ENCODE assay signal across 8 mouse cellular contexts in the genomic region with DNA sequence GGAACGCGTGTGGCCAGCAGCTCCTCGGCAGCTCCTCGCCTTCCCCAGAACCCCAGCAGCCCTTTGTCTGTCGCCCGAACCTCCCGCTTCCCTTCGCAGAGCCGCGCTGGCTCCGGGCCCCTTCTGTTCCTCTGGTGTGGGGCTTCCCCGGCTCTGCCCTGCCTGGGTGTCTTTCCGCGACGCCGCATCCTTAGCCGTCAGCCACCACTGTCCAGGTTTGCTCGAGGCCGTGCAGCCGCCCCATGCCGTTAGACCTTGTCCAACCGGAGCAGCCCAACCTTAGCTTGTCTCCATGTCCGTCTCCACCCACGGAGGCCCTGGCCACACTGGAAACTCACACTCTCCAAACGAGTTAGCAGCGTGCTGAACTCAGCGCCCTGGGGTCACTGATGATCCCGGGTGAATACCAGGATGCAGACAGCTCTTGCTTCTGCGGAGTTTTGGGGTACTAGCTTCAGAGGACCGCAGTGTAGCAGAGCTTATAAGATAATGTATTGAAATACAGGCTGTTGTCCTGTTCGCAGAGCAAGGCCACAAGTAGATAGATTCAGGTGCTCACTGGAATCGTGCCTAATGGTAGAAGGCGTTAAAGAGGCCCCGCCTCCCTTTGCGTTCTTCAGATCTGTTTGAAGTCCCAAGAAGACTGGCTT. TPM values are rescaled to one million over a fixed set of nuclear protein-coding genes. Genes with fewer than 3 reads are reported as not detected.
DNase-seq lines count a peak whose midpoint lies in the region; ATAC-seq lines count a peak whose summit lies in the region.

No protein-coding gene starts in this region.

- H3K4me1 ChIP-seq in embryonic facial prominence, embryonic 14.5 days (ENCODE audit: control insufficient read depth, insufficient read depth, low read length) = peaks cover 10% of the 10 kb centered on the region
- H3K4me1 ChIP-seq in hindbrain, embryonic 14.5 days (replicated peaks; ENCODE audit: control insufficient read depth, insufficient read depth, low read length) = peaks cover 29% of the 10 kb centered on the region
- peaks cover 38% of the 10 kb centered on the region for H3K4me1 ChIP-seq in liver, embryonic 12.5 days

- peak overlapping the region; percentile 95 for H3K4me2 ChIP-seq in embryonic facial prominence, embryonic 14.5 days (ENCODE audit: low read depth, low read length)
- H3K4me2 ChIP-seq in hindbrain, embryonic 14.5 days (replicated peaks) = peak overlapping the region; percentile 57
- H3K4me2 ChIP-seq in liver, embryonic 12.5 days = peak overlapping the region; percentile 99

- H3K27me3 ChIP-seq in embryonic facial prominence, embryonic 14.5 days (replicated peaks; ENCODE audit: control insufficient read depth, insufficient read depth, low read length) = no peaks in the 10 kb centered on the region
- no peaks in the 10 kb centered on the region for H3K27me3 ChIP-seq in hindbrain, embryonic 14.5 days (ENCODE audit: control insufficient read depth, insufficient read depth, low read length)
- peaks cover 5% of the 10 kb centered on the region; the same call in 1 of the 2 replicates for H3K27me3 ChIP-seq in liver, embryonic 12.5 days (replicated peaks)

- DNase-seq in lung, adult 18-20 months = peak; percentile 40 to 49
- DNase-seq in lung, postnatal 25 days (ENCODE audit: low spot score) = no peak
- peak; percentile 55 for DNase-seq in adrenal gland, postnatal 10 days
- DNase-seq in embryonic facial prominence, embryonic 14.5 days (ENCODE audit: low spot score) = peak; percentile 55
- peak; percentile 42 for DNase-seq in hindbrain, embryonic 14.5 days (ENCODE audit: low spot score)
- peak; percentile 73 for DNase-seq in naive thymus-derived CD4-positive, alpha-beta T cell, adult 2 months (ENCODE audit: low read depth)
- peak; percentile 67 to 74 for DNase-seq in thymus, postnatal 36 days

- peak overlapping the region; percentile 89 for H3K4me3 ChIP-seq in embryonic facial prominence, embryonic 14.5 days (ENCODE audit: low read depth, low read length)
- peak overlapping the region; percentile 66 for H3K4me3 ChIP-seq in hindbrain, embryonic 14.5 days (replicated peaks; ENCODE audit: low read length)
- peak overlapping the region; percentile 83 for H3K4me3 ChIP-seq in liver, embryonic 12.5 days

- WGBS in embryonic facial prominence, embryonic 14.5 days = 1% methylated on average over 18 of the region's 35 CpGs
- 1% methylated on average over 35 of the region's 35 CpGs for WGBS in hindbrain, embryonic 14.5 days
- whole genome bisulfite sequencing in liver, embryonic 12.5 days (ENCODE audit: insufficient replicate concordance) = 1% methylated on average over 33 of the region's 35 CpGs

- peaks cover 3% of the 10 kb centered on the region; the same call in 1 of the 2 replicates for H3K36me3 ChIP-seq in embryonic facial prominence, embryonic 14.5 days (ENCODE audit: control insufficient read depth, insufficient read depth, low read length)
- peaks cover 2% of the 10 kb centered on the region for H3K36me3 ChIP-seq in hindbrain, embryonic 14.5 days (replicated peaks; ENCODE audit: control insufficient read depth, insufficient read depth)
- H3K36me3 ChIP-seq in liver, embryonic 12.5 days = peaks cover 4% of the 10 kb centered on the region

- H3K9ac ChIP-seq in embryonic facial prominence, embryonic 14.5 days (ENCODE audit: low read depth, low read length) = peak overlapping the region; percentile 74
- H3K9ac ChIP-seq in hindbrain, embryonic 14.5 days = peak overlapping the region; percentile 81
- peak overlapping the region; percentile 94 for H3K9ac ChIP-seq in liver, embryonic 12.5 days

- peak; percentile 64 for ATAC-seq in embryonic facial prominence, embryonic 14.5 days (ENCODE audit: low read depth)
- peak; percentile 67 for ATAC-seq in hindbrain, embryonic 14.5 days (ENCODE audit: low FRiP score)
- peak; percentile 65 for ATAC-seq in liver, embryonic 12.5 days

- H3K9me3 ChIP-seq in embryonic facial prominence, embryonic 14.5 days (ENCODE audit: control insufficient read depth, low read length) = no peaks in the 10 kb centered on the region
- no peaks in the 10 kb centered on the region for H3K9me3 ChIP-seq in hindbrain, embryonic 14.5 days (ENCODE audit: control insufficient read depth, low read length)
- no peaks in the 10 kb centered on the region for H3K9me3 ChIP-seq in liver, embryonic 12.5 days (replicated peaks)

- 0 out of 2 replicates have a peak overlapping the region, but pooled peaks have one; percentile 28 for H3K27ac ChIP-seq in embryonic facial prominence, embryonic 14.5 days (replicated peaks; ENCODE audit: low read depth, low read length)
- H3K27ac ChIP-seq in hindbrain, embryonic 14.5 days = peak overlapping the region; percentile 79
- peak overlapping the region; percentile 82 for H3K27ac ChIP-seq in liver, embryonic 12.5 days

RNA-seq across cellular contexts. Expression of a gene that starts 0.6 kb away (rescaled TPM):
- total RNA-seq in adrenal gland, postnatal 10 days (2021) = 1 to 10 TPM; 5.8 to 6.7 TPM
- polyA plus RNA-seq in embryonic facial prominence, embryonic 14.5 days (2014; fragmentation: Nextera tagmentation; extraction: Ambion mirVana) = 16.4 and 18.2 TPM in 2 replicates
- polyA plus RNA-seq in hindbrain, embryonic 14.5 days (2014; fragmentation: Nextera tagmentation; extraction: Ambion mirVana) = 35.9 and 38.0 TPM in 2 replicates
- 9.8 and 10.5 TPM in 2 replicates for polyA plus RNA-seq in liver, embryonic 12.5 days (2016; fragmentation: Nextera tagmentation; extraction: Ambion mirVana)

RNA-seq across cellular contexts. Expression of a gene that starts 8.4 kb away (rescaled TPM):
- total RNA-seq in adrenal gland, postnatal 10 days (2021) = 10 to 100 TPM; 97.5 to 97.6 TPM
- 138 and 141 TPM in 2 replicates for polyA plus RNA-seq in embryonic facial prominence, embryonic 14.5 days (2014; fragmentation: Nextera tagmentation; extraction: Ambion mirVana)
- polyA plus RNA-seq in hindbrain, embryonic 14.5 days (2014; fragmentation: Nextera tagmentation; extraction: Ambion mirVana) = 161 and 166 TPM in 2 replicates
- polyA plus RNA-seq in liver, embryonic 12.5 days (2016; fragmentation: Nextera tagmentation; extraction: Ambion mirVana) = 37.1 and 39.7 TPM in 2 replicates

Comparison
In these comparisons a context has a peak if more than half of its experiments do, and no peak if none do; other contexts are left out.
1. H3K27ac ChIP-seq: peak in every context shown above with its lines; median percentile 82 in liver, embryonic 12.5 days; 79 in hindbrain, embryonic 14.5 days; 28 in embryonic facial prominence, embryonic 14.5 days.